Mouse (Mus musculus): ENCODE measurements around the gene Dars. TPM values are rescaled to one million over a fixed set of nuclear protein-coding genes. Genes with fewer than 3 reads are reported as not detected.
"Not testable (repeated sequence)": the region's sequence is repeated elsewhere in the genome, so short reads cannot be mapped to it uniquely, and the experiment has no call there.

The Dars gene
- polyA plus RNA-seq, 1 experiment from 2014 or later, result 96.3 TPM

GRCm38 (mm10) chr1:128337708-128338320 lies 79.4 kb downstream of the Dars start:
- Histone ChIP-seq H3K9me3 (replicated peaks) (no peaks in the 10 kb centered on the region), H3K9ac (no peak overlapping the region), H3K36me3 (replicated peaks) (peaks cover 94% of the 10 kb centered on the region), H3K4me3 (replicated peaks) (no peak overlapping the region), H3K27me3 (no peaks in the 10 kb centered on the region), H3K27ac (replicated peaks) (no peak overlapping the region), H3K4me2 (no peak overlapping the region), H3K4me1 (replicated peaks) (no peaks in the 10 kb centered on the region)
- 75% methylated on average over 13 of the region's 13 CpGs for WGBS (ENCODE audit: insufficient replicate concordance)
- no peak for ATAC-seq (ENCODE audit: insufficient read depth)

GRCm38 (mm10) chr1:128330313-128330712 lies 86.9 kb downstream of the Dars start:
- ATAC-seq (ENCODE audit: insufficient read depth), result no peak
- Histone ChIP-seq H3K27ac (replicated peaks) (no peak overlapping the region), H3K4me2 (no peak overlapping the region), H3K4me3 (replicated peaks) (no peak overlapping the region), H3K4me1 (replicated peaks) (peaks cover 9% of the 10 kb centered on the region; the same call in 1 of the 2 replicates), H3K9me3 (replicated peaks) (no peaks in the 10 kb centered on the region), H3K36me3 (replicated peaks) (peaks cover 86% of the 10 kb centered on the region), H3K27me3 (no peaks in the 10 kb centered on the region), H3K9ac (no peak overlapping the region)
- 90% methylated on average over 1 of the region's 1 CpGs for WGBS (ENCODE audit: insufficient replicate concordance)

- 81% methylated on average over 3 of the region's 3 CpGs for WGBS (ENCODE audit: insufficient replicate concordance)
- H3K36me3 ChIP-seq (replicated peaks), result peaks cover 65% of the 10 kb centered on the region
These were observed 89.0 kb downstream of the Dars start, which contains the start of gene Lct for GRCm38 (mm10) chr1:128328218-128328617. Lct (minus strand) TSS chr1:128328318.

GRCm38 (mm10) chr1:128327165-128327564 lies 90.0 kb downstream of the Dars start:
- H3K4me2 ChIP-seq, result no peak overlapping the region
- peaks cover 22% of the 10 kb centered on the region for H3K4me1 ChIP-seq (replicated peaks)
- WGBS (ENCODE audit: insufficient replicate concordance), result 23% methylated on average over 1 of the region's 1 CpGs
- H3K9ac ChIP-seq, result no peak overlapping the region
- no peaks in the 10 kb centered on the region for H3K27me3 ChIP-seq
- peaks cover 55% of the 10 kb centered on the region for H3K36me3 ChIP-seq (replicated peaks)
- H3K27ac ChIP-seq (replicated peaks), result no peak overlapping the region
- H3K9me3 ChIP-seq (replicated peaks), result no peaks in the 10 kb centered on the region
- ATAC-seq (ENCODE audit: insufficient read depth), result peak; percentile 43; the same call in 1 of the 2 replicates
- no peak overlapping the region for H3K4me3 ChIP-seq (replicated peaks)

More at GRCm38 (mm10) chr1:128328218-128328617, 89.0 kb downstream of the Dars start, which contains the start of gene Lct:
- Histone ChIP-seq H3K27ac (replicated peaks) (no peak within 1 kb of the TSS), H3K9me3 (replicated peaks) (no peaks in the 10 kb centered on the region), H3K4me2 (no peak within 1 kb of the TSS), H3K27me3 (no peaks in the 10 kb centered on the region), H3K4me1 (replicated peaks) (peaks cover 19% of the 10 kb centered on the region), H3K9ac (no peak within 1 kb of the TSS), H3K4me3 (replicated peaks) (no peak within 1 kb of the TSS)
- no peak for ATAC-seq (ENCODE audit: insufficient read depth)

- H3K9ac ChIP-seq, result no peak overlapping the region
- H3K36me3 ChIP-seq (replicated peaks), result peaks cover 31% of the 10 kb centered on the region
- no peak overlapping the region for H3K4me3 ChIP-seq (replicated peaks)
- ATAC-seq (ENCODE audit: insufficient read depth), result no peak
- H3K27ac ChIP-seq (replicated peaks), result no peak overlapping the region
- no peaks in the 10 kb centered on the region for H3K27me3 ChIP-seq
- 83% methylated on average over 2 of the region's 2 CpGs for WGBS (ENCODE audit: insufficient replicate concordance)
- no peak overlapping the region for H3K4me2 ChIP-seq
- H3K4me1 ChIP-seq (replicated peaks), result peaks cover 22% of the 10 kb centered on the region
- no peaks in the 10 kb centered on the region for H3K9me3 ChIP-seq (replicated peaks)
These were observed 92.4 kb downstream of the Dars start for GRCm38 (mm10) chr1:128324776-128325175.

- Histone ChIP-seq H3K9me3 (replicated peaks) (no peaks in the 10 kb centered on the region), H3K4me2 (no peak overlapping the region), H3K9ac (no peak overlapping the region), H3K4me3 (replicated peaks) (no peak overlapping the region), H3K27me3 (no peaks in the 10 kb centered on the region), H3K36me3 (replicated peaks) (peaks cover 15% of the 10 kb centered on the region), H3K27ac (replicated peaks) (no peak overlapping the region), H3K4me1 (replicated peaks) (peaks cover 22% of the 10 kb centered on the region)
- WGBS (ENCODE audit: insufficient replicate concordance), result 52% methylated on average over 8 of the region's 8 CpGs
- peak; percentile 31; the same call in 1 of the 2 replicates for ATAC-seq (ENCODE audit: insufficient read depth)
These were observed 94.0 kb downstream of the Dars start for GRCm38 (mm10) chr1:128323026-128323643.

- WGBS (ENCODE audit: insufficient replicate concordance), result 81% methylated on average over 6 of the region's 6 CpGs
- not testable (repeated sequence) for H3K9me3 ChIP-seq (replicated peaks); H3K27ac ChIP-seq (replicated peaks); H3K9ac ChIP-seq; H3K4me3 ChIP-seq (replicated peaks); H3K36me3 ChIP-seq (replicated peaks); ATAC-seq (ENCODE audit: insufficient read depth); H3K27me3 ChIP-seq; H3K4me2 ChIP-seq
- peaks cover 13% of the 10 kb centered on the region for H3K4me1 ChIP-seq (replicated peaks)
These were observed 97.9 kb downstream of the Dars start for GRCm38 (mm10) chr1:128319266-128319665.

GRCm38 (mm10) chr1:128314665-128315064 lies 102.5 kb downstream of the Dars start:
- no peak for ATAC-seq (ENCODE audit: insufficient read depth)
- 11% methylated on average over 4 of the region's 4 CpGs for WGBS (ENCODE audit: insufficient replicate concordance)
- Histone ChIP-seq H3K36me3 (replicated peaks) (no peaks in the 10 kb centered on the region), H3K9me3 (replicated peaks) (no peaks in the 10 kb centered on the region), H3K27ac (replicated peaks) (no peak overlapping the region), H3K4me1 (replicated peaks) (no peaks in the 10 kb centered on the region), H3K27me3 (no peaks in the 10 kb centered on the region), H3K4me3 (replicated peaks) (no peak overlapping the region), H3K4me2 (no peak overlapping the region), H3K9ac (no peak overlapping the region)

Other genes starting within 250 kb of the Dars start
- gene Ubxn4, start 173.4 kb downstream of the Dars start, polyA plus RNA-seq (2015; fragmentation: Nextera tagmentation; extraction: Ambion mirVana), result 25.3 and 30.2 TPM in 2 replicates
- gene Lct, start 89.0 kb downstream of the Dars start, polyA plus RNA-seq (2015; fragmentation: Nextera tagmentation; extraction: Ambion mirVana), result 0.02 and 0.07 TPM in 2 replicates
- 211 and 212 TPM in 2 replicates for gene Mcm6, start 57.7 kb downstream of the Dars start, polyA plus RNA-seq (2015; fragmentation: Nextera tagmentation; extraction: Ambion mirVana)
- gene Cxcr4, start 174.9 kb upstream of the Dars start, polyA plus RNA-seq (2015; fragmentation: Nextera tagmentation; extraction: Ambion mirVana), result 2.1 TPM in 2 replicates

Measured in liver, embryonic 15.5 days (tissue).